Mouse (Mus musculus): ENCODE results near the gene Hsf5.

Gene Hsf5

GRCm38 (mm10) chr11:87616790-87617474 is at the start of gene Hsf5:
TSS of gene Hsf5 (plus strand) at chr11:87617164.
- DNase-seq (ENCODE audit: low read depth, low spot score), result no peak

DNA sequence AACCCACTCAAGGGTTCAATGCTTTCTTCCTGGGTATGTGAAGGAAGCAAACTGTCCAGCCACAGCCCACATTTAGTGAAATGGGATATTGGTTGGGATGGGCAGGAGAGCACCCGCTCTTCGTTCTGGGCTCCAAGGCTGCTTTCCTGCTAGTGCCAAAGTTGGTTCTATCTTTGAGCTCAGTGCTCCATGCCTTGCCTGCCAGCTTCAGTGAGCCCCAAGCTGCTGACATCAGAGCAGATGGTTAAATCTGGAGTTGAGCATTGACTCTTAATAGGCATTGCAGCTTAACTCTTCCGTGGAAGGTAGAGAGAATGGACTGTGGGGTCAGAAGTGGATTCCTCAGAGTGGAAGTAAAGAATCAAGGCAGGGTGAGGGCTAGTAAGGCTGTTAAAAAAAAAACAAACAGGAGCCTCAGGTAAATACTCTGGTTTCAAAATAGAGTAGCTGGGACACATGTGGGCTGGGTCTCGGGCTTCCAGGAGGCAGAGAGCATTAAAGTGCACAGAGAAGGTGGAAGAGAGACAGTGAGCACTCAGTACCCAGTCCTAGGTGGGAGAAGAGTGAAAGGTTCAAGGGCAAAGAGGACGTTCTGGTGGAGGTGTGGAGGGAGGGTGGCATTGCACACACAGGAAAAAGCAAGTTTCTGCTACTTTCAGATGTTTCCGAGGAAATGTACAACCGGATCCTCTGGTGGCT is 48.6 kb upstream of the Hsf5 start, which contains the start of gene Sept4:
TSS of gene Sept4 (plus strand) at position 649 of the 699 bp plus-strand sequence.
- DNase-seq (ENCODE audit: low read depth, low spot score), result no peak

DNA sequence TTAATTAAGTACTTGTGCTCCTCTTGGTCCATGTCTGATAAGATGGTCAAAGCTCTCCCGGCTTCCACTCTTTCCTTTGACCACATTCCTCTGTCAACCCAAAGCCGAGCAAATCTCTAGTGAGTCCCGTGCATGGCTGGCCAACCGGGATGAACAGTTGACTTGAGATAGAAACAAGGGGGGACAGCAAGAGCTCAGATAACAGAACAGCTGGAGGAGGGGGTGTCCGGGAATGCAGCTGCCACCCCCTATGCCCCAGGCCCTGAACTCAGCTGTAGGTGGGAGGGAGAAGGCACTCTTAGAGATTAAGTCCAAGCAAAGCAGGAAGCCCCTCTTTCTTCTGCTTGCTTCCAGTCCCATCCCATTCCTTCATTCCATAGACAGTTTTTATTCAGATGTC is 46.2 kb upstream of the Hsf5 start:
- DNase-seq (ENCODE audit: low read depth, low spot score), result no peak

DNA sequence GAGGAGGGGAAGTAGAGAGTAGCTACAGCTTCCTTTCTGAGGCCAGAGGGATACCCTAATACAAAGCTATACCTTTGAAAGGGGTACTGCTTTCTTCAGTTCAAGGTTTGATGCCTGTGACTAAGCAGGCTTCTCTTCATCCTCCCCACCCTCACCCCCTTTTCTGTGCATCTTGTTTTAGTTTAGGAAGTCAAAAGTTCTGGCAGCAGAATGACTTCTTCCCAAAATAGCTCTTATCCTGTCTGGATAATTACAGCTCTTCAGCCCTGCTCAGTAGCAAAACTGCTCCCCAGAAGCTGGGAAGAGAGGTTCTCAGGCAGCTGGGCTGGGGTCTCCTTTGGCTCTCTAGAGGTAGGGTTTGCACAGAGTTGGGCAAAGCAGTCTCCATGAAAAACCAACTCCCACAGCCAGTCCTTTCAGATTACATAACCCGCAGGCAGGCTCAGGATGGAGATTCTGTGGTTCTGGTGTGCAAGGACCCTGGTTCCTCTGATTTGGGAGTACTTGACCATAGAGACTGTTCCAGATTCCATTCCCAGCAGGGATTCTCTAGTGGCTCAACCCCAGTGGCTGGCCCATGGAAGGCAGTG is 45.5 kb upstream of the Hsf5 start:
- DNase-seq (ENCODE audit: low read depth, low spot score), result no peak

DNA sequence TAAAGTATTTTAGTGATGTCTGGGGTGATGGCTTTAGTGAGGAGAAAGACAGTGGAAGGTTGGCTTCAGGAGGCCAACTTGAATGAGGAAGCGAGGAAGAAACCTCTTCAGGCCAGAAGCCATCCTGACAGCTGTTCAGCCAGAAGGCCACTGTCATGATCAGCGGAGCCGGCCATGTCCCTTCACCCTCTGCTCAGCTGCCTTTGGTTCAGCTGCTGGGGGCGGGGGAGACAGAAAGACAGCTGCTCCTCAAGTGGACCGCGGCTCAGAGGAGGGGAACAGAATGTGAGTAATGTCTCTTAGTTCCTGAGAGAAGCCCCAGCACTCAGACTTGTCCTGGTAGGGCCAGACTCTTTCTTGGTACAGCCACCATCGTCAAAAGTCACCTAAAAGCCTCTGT is 43.2 kb upstream of the Hsf5 start:
- no peak for DNase-seq (ENCODE audit: low read depth, low spot score)

- no peak for DNase-seq (ENCODE audit: low read depth, low spot score)
These were observed 42.3 kb upstream of the Hsf5 start for GRCm38 (mm10) chr11:87574520-87575180.

DNA sequence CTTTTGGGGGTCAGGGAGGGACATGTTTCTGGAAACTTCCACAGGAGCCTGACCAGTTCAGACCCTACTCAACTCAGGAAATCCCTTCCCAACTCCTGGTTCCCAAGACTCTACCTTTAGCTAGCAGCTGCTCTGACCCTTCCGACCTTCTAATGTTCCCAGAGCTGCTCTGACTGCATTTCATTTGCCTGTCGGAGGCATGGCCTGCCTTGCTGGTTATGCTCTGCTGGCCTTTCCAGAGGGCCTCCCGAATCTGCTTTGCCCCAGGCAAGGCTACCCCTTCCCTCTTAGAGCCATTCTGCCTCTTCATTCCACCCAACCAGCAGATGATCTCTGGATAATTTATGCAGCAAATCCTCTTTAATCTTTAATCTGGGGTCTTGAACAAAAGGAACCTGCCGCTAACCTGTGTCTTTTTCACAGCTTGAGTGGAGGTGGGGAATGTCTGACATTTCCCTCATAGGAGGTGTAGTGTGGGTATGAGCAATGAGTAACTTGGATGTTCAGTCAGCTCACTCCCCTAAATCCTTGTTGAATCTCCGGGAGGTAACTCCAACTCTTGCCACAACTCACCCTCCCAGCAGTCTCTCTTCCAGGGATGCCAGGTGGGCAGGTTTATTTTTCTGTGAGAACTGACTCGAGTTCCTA is 39.2 kb upstream of the Hsf5 start:
- DNase-seq (ENCODE audit: low read depth, low spot score), result no peak

GRCm38 (mm10) chr11:87578249-87578962 is 38.6 kb upstream of the Hsf5 start:
- DNase-seq (ENCODE audit: low read depth, low spot score), result no peak

DNA sequence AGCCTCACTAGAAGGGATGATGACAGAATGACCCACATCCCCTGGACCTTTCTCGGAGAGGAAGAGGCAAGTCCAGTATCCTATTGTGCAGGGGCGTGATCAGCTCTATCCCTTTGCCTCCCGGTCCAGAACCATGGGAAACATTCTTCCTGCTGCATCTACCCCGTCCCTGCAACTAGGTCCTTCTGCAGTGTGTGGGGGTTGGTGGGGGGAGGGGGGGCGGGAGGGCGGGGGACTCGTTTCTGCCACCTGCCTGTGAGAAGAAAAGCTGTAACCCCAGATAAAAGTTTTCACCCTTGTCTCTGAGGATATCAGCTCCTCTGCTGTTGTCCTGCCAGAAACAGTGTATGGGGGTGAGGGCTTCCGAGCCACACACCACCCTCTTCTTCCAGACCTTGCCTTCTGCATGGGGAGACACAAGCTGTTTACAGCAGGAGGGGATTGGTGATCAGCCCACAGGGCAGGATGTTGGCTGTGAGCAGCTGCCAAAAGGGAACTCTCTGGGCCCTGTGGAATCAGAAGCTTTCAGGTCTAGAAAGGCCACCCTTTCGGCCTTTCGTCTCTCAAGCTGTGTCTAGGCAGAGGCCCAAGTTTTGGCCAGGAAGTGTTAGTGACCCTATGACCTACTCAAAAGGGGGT is 37.9 kb upstream of the Hsf5 start:
- DNase-seq (ENCODE audit: low read depth, low spot score), result no peak

GRCm38 (mm10) chr11:87579713-87580112 is 37.3 kb upstream of the Hsf5 start:
- DNase-seq (ENCODE audit: low read depth, low spot score), result no peak

DNA sequence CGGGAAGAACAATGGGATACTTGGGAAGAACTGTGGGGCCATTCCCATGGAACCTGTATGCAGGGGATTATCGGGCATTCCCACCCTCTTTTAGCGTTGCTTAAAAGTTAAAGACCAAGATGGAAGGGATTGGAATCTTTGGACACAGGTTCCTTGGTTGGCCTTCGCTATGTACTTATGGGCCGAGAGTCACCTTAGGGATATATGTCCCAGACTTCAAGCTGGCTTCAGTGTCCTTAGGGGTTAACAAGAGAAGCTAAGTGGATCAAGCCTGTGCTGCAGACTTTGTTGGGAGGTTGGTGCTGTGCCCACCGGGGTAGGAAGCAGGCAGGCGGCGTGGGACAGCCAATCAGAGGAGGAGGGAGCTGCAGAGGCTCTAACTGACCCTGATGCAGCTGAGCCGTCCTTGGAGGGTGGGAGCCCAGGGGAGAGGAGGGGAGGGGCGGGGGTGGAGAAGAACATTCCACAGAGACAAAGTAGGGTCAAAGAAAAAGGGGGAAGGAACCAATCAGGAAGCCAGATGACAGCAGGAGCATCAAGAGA is 36.4 kb upstream of the Hsf5 start:
- DNase-seq (ENCODE audit: low read depth, low spot score), result no peak

- no peak for DNase-seq (ENCODE audit: low read depth, low spot score)
These were observed 35.7 kb upstream of the Hsf5 start for GRCm38 (mm10) chr11:87581161-87581865.

DNA sequence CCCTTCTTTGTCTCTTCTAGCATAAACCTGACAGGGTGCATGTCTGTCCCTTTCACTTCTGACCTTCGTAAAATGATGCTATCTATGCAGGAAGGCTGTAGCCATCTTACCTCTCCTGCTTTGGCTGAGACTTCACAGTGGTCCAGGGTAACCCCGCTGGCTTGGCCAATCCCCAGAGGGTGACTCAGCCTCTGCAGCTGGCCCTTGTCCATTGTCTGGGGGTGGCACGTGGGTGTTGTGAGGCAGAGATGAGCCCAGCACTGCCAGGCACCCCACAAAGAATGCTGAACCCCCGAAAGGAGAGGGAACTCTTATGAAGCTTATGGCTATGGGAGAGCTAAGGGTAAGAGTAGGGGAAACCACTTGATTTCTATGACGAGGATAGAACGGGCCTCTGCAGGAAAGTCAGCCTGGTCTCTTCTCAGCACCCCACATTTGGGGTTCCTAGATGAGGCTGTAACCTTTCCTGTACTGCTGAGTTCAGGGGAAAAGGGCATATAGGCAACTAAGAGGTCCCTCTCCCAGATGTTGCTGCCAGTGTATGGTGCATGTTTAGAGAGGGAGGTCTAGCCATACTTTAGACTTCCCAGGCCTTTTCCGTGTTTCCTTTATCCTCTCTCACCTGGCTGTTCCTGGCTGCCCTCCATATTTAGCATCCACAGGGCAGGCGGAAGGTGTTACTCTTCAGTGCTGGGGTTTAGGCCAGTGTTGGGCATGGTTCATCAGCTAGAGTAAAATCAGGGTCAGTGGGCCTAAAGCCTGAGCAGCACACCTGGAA is 34.8 kb upstream of the Hsf5 start:
- DNase-seq (ENCODE audit: low read depth, low spot score), result no peak

DNA sequence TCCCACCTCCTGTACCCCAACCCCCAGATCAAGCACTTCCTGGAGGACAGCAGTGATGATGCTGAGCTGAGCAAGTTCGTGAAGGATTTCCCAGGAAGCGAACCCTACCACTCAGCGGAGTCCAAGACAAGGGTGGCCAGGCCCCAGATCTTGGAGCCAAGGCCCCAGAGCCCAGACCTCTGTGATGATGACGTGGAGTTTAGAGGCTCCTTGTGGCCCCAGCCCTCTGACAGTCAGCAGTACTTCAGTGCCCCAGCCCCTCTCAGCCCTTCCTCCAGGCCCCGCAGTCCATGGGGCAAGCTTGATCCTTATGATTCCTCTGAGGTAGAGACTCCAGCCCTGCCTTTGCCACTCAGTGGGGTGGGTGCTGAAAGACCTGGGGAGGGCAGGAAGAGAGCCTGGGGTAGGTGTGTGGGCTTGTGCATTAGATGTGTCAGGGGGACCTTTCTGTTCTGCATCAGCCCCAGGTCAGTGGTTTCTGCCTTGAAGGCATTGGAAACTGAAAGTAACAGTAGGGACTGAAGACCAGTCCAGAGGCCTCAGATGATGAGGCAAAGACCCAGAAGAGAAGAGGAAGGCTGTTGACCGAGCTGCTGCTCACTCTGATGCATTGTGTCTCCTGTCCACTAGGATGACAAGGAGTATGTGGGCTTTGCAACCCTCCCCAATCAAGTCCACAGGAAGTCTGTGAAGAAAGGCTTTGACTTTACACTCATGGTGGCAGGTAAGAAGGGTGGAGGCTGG is 33.5 kb upstream of the Hsf5 start:
- DNase-seq (ENCODE audit: low read depth, low spot score), result no peak

- DNase-seq (ENCODE audit: low read depth, low spot score), result no peak
These were observed 32.1 kb upstream of the Hsf5 start for GRCm38 (mm10) chr11:87584711-87585505.

- DNase-seq (ENCODE audit: low read depth, low spot score), result no peak
These were observed 29.6 kb upstream of the Hsf5 start for GRCm38 (mm10) chr11:87587211-87587874.

DNA sequence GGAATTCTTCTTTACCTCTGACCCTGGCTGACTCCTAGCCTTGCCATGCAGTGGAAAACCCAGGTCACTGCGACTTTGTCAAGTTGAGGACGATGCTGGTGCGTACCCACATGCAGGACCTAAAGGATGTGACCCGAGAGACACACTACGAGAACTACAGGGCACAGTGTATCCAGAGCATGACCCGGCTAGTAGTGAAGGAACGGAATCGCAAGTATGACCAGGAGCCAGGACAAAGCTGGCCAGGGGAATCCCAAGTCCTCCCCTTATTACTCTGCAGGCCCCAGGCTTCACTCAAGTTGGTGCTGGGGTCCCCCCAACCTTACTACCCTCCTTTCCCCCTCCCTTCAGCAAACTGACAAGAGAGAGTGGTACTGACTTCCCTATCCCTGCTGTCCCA is 27.4 kb upstream of the Hsf5 start:
- DNase-seq (ENCODE audit: low read depth, low spot score), result no peak

Data from brain, embryonic 18.5 days (tissue).